Mouse (Mus musculus): Measurements from ENCODE around the gene Cep290. TPM values are rescaled to one million over a fixed set of nuclear protein-coding genes. Genes with fewer than 3 reads are reported as not detected.

Gene Cep290
- total RNA-seq, 2 experiments from 2014 or later = 11.1 to 13.1 TPM

DNA sequence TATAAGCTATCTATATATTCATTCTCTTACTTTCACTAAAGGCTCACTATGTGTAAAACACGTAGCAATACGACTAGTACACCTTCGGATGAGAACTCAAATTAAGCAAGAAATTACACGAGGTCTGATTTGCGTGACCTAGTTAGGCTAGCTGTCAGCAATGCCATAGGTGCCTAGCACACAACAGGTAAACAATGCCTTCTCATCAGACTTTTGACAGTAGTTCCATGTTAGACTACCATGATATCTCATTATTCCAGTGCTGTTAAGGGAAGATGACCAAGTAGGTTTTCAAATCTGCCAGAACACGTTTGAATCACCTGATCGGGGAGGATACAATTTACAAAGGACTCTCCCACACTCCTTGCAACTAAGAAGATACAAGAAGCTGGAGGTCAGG is 101.2 kb downstream of the Cep290 start:
- no peak for DNase-seq
- intact Hi-C loops (cut with DNase I) = no loop called here

DNA sequence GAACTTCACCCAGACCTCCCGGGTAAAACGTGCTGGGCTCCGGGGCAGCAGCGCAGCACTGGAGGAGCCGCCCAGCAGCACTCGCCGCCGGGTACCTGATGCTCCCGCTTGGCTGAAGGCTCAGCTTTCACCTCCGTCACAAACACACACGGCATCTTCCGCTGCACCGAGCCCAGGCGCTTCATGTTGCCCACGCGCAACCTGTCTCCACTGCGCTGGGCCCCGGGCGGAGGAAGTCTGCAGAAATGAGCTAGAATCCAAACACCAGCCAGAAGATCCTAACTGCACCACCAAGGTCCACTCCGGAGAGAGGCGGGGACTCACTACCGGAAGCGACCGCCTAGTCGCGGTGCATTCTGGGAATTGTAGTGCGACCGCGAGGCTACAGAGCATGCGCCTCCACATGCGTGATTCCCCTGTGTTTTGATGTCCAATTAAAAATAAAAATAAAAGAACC is 101.6 kb downstream of the Cep290 start:
- peak; percentile 93 for DNase-seq
- intact Hi-C loops (cut with DNase I) = no loop called here

DNA sequence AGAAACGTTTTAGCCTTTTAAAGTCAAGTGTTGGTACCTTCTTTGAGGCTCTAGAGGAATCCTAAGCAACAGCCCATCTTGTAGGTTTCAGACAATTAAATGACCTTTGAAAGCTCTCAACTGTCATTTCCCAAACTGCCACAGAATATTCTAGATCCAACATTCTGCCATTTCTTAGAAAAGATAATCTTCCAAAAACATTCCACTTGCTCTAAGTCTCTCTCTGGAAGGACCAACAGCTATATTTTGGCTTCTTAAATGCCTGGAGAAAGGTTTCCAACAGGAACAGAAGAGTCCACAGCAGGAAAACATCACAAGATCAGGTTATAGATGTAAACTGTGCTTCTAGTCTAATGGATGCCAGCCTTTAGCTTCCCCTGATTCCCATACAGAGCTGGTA is 103.0 kb downstream of the Cep290 start, which contains the start of the genes 4930430F08Rik and 1700017N19Rik:
4930430F08Rik (minus strand) TSS at position 101 of the 400 bp plus-strand sequence.
1700017N19Rik (plus strand) TSS at position 162 of the 400 bp plus-strand sequence.
- intact Hi-C loops (cut with DNase I) = no loop called here
- DNase-seq = no peak

DNA sequence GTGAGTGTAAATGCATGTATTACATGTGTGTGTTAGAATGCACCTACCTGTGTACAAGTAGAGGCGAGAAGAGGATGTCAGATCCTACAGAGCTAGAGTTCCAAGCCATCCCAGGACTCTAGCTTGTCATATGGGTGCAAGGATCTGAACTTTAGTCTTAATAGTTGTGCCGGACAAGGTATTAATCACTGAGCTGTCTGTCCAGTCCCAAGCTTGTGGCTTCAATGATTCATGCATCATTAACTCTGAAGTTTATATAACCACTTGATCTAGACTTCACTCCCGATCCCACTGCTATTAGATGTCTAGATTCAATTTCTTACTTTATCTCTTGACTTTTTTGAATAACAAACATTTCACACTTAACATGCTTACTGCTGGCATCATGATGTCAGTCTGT is 111.0 kb downstream of the Cep290 start:
- no peak for DNase-seq
- intact Hi-C loops (cut with DNase I) = no loop called here

DNA sequence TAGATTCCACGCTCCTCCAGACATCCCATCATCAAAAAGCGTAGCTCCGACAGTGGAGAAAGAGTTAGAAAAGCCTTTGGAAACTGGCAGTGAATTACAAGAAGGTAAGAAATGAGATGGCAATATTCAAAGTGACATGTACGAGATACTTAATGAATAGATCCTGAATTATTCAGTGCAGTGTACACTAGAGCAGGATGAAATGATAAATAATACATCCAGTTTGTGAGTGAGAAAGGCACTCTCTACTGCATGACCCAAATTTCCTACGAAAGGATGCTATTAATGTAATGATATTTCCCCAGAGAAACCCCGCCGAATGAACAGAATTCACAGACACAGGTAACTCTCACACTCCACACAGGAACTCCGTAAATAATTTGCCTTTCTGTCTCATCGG is 116.2 kb downstream of the Cep290 start:
- no peak for DNase-seq
- intact Hi-C loops (cut with DNase I) = loop anchor here (10.0 kb wide), 1 partner anchor 1841 kb away; no protein-coding TSS in a partner anchor

DNA sequence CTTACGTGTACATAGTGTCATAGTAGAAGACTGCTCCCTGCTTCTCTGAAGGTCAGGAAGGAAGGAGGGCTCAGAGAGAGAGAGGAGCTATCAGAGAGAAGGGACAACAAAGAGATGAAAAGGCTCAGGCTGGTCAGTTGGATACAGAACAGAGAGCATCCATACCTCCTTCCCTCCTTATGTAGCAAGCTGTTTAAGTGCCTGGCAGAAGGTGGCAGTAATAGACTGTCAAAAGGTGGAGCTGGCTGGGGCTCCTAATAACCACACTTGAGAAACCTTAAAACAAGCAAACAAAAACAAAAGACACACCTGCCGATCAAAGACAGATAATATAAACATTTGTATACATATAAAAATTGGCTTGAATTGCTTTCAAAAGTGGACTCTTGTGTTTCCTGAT is 116.9 kb downstream of the Cep290 start:
- intact Hi-C loops (cut with DNase I) = loop anchor here (10.0 kb wide), 1 partner anchor 1841 kb away; no protein-coding TSS in a partner anchor
- DNase-seq = peak; percentile 10

DNA sequence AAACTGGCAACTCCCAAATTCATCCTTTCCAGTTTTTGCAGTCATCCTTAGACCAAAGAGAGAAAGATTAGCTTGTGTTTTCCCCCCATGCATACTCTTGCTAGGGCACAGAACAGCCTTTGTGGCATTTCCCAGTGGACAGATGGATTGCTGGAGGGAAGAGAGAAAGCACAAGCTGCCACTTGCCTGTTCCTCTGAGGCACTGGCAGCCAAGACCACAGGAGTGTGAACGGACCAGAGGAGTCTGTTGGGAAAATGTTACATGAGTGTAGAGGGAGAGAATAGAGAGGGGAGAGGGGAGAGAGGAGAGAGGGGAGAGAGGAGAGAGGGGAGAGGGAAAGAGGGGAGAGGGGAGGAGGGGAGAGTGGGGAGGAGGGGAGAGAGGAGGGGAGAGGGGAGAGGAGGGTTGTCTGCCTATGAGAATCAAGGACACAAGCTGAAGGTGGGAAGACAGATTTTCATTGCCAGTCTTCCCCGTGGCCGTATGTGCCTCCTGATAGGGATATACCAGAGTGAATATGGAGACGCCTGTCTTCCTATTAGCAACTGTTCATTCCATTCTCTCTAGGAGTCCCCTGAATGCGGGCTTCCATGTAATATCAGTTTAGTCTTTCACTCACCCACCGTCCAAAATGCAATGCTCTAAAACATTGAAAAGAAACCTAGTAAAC is 130.0 kb downstream of the Cep290 start:
- intact Hi-C loops (cut with DNase I) = no loop called here
- peak; percentile 55 for DNase-seq

DNA sequence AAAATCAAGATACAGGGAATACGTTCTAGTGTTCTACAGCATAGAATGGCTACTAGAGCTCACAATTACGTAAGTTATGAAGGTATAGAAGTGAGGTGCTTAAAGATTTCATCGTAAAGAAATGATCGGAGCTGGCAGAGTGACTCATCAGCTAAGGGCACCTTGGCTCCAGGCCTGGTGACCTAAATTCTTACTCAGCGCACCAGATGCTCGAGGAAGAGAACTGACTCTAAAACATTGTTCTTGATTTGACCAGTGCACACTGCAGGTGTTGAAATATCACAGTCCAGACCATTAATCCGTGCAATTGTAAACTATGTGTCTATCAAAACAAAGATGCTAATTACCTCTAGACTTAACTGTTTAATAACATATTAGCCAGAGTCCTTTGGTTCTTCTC is 132.1 kb downstream of the Cep290 start:
- intact Hi-C loops (cut with DNase I) = no loop called here
- no peak for DNase-seq

DNA sequence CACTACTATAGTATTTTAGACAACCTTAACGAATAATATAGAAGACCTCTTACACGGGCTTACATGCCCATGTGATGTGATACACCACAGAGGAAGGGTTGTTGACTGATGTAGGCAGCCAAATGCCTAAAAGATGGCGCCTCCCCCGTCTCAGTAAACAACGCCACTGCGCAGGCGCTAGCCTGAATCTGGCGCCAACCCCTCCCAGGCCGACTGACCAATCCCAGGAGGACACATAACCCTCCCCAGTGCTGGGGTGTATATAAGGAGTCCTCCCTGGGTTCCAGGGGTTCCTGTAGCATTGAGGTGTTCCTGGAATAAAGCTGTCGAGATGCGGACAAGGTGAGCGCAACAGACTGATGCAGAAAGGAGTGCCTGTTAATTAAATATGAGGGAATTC is 132.7 kb downstream of the Cep290 start:
- intact Hi-C loops (cut with DNase I) = no loop called here
- DNase-seq = no peak

DNA sequence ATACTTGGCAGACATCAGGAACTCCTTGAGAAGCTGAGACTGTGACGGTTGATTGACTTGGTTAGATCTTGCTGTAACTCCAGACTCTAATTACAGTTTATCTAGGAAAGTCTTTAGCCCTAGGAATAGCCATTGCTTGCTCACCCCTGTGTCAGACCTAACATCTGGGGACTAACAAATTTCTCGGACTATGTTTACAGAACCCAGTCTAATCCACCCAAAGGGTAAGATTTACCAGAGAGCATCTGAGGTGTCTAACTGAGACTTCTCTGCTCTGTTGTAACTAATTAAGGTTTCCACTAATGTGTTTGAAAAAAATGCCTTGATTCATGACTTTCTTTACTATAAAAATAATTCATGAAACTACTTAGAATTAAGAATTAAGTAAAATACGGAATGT is 135.1 kb downstream of the Cep290 start:
- no peak for DNase-seq
- intact Hi-C loops (cut with DNase I) = no loop called here

Other genes starting within 250 kb of the Cep290 start
- not detected for gene Gm4301, start 151.9 kb upstream of the Cep290 start, total RNA-seq (2021)
- not detected for gene Gm4302, start 146.7 kb upstream of the Cep290 start, total RNA-seq (2021)
- not detected for gene Gm4303, start 141.6 kb upstream of the Cep290 start, total RNA-seq (2021)
- gene Gm4305, start 136.5 kb upstream of the Cep290 start, total RNA-seq (2021) = not detected
- gene Gm4307, start 126.2 kb upstream of the Cep290 start, total RNA-seq (2021) = not detected
- gene Gm4312, start 105.0 kb upstream of the Cep290 start, total RNA-seq (2021) = not detected
- gene Tmtc3, start 208 bp upstream of the Cep290 start, total RNA-seq (2021) = 10 to 100 TPM; 11.6 to 12.6 TPM
- gene 4930430F08Rik, start 102.9 kb downstream of the Cep290 start, total RNA-seq (2021) = 10 to 100 TPM; 16.8 to 21.4 TPM
- gene 1700017N19Rik, start 102.9 kb downstream of the Cep290 start, total RNA-seq (2021) = not detected

Data from left cerebral cortex, postnatal 4 days (tissue).